23 mouse cellular contexts compared by ENCODE assay signal in the genomic region with DNA sequence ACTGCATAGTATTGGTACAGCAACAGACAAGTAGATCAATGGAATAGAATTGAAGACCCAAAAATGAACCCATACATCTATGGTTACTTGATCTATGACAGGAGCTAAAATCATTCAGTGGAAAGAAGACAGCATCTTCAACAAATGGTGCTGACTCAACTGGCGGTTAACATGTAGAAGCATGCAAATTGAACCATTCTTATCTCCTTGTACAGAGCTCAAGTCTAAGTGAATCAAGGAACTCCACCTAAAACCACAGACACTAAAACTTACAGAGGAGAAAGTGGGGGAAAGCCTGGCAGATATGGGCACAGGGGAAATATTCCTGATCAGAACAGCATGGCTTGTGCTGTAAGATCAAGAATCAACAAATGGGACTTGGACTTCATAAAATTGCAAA.
DNase-seq lines count a peak whose midpoint lies in the region; ATAC-seq and TF ChIP-seq lines count a peak whose summit lies in the region.
"Had no signal": no experiment of that assay in that cellular context is flagged by ENCODE, and none has a peak within 500 bp of the region (broad histone marks: within the 10 kb centered on the region; RNA-seq: fewer than 3 reads in every experiment).

No protein-coding gene starts in this region.

- H3K9me3 ChIP-seq in liver, embryonic 14.5 days (ENCODE audit: control insufficient read depth, low read length): no peaks in the 10 kb centered on the region
- no peaks in the 10 kb centered on the region for H3K9me3 ChIP-seq in liver, embryonic 12.5 days (replicated peaks)
- H3K9me3 ChIP-seq: embryonic facial prominence, embryonic 13.5 days; embryonic facial prominence, embryonic 15.5 days; forebrain, embryonic 10.5 days; forebrain, embryonic 12.5 days had no signal

- no peak overlapping the region for H3K9ac ChIP-seq in liver, embryonic 14.5 days (replicated peaks)
- no peak overlapping the region for H3K9ac ChIP-seq in liver, embryonic 12.5 days
- H3K9ac ChIP-seq: embryonic facial prominence, embryonic 13.5 days; embryonic facial prominence, embryonic 15.5 days; forebrain, embryonic 12.5 days had no signal

- H3K4me3 ChIP-seq in liver, embryonic 14.5 days (ENCODE audit: insufficient read depth in 1 of 2, low read depth in 2 of 2, low read length in 2 of 2): no peak overlapping the region
- H3K4me3 ChIP-seq in liver, embryonic 12.5 days: no peak overlapping the region
- H3K4me3 ChIP-seq: embryonic facial prominence, embryonic 13.5 days; embryonic facial prominence, embryonic 15.5 days; erythroblast, embryonic 14.5 days; forebrain, embryonic 10.5 days; forebrain, embryonic 12.5 days had no signal

- H3K36me3 ChIP-seq in liver, embryonic 14.5 days (replicated peaks; ENCODE audit: control insufficient read depth, insufficient read depth, low read depth): no peaks in the 10 kb centered on the region
- H3K36me3 ChIP-seq in liver, embryonic 12.5 days: no peaks in the 10 kb centered on the region
- H3K36me3 ChIP-seq: embryonic facial prominence, embryonic 13.5 days; embryonic facial prominence, embryonic 15.5 days; forebrain, embryonic 10.5 days; forebrain, embryonic 12.5 days had no signal

- no peak for DNase-seq in liver, embryonic 14.5 days (ENCODE audit: low read depth in 3 of 3, low spot score in 3 of 3)
- peak; percentile 75 for DNase-seq in MEL-GATA-1-ER (ENCODE audit: extremely low read depth, low read depth)
- no peak for DNase-seq in ovary, postnatal 14 days (ENCODE audit: low spot score)
- no peak for DNase-seq in T-cell, adult 2 months (ENCODE audit: low spot score)
- DNase-seq: adrenal gland, adult 8-10 months; adrenal gland, postnatal 14 days; adrenal gland, postnatal 36 days; cerebellum, adult 11 months; cerebellum, adult 18-20 months; cerebellum, adult 8-10 months; cerebellum, adult 9-11 months; cerebellum, postnatal 14 days; cerebellum, postnatal 36 days; embryo, embryonic 11 days had no signal

- H3K4me2 ChIP-seq in liver, embryonic 14.5 days (ENCODE audit: low read depth): no peak overlapping the region
- no peak overlapping the region for H3K4me2 ChIP-seq in liver, embryonic 12.5 days
- H3K4me2 ChIP-seq: embryonic facial prominence, embryonic 13.5 days; embryonic facial prominence, embryonic 15.5 days; forebrain, embryonic 12.5 days had no signal

- 25% methylated on average over 1 of the region's 1 CpGs for WGBS in liver, embryonic 14.5 days (ENCODE audit: insufficient replicate concordance)
- 46% methylated on average over 1 of the region's 1 CpGs for WGBS in liver, embryonic 12.5 days (ENCODE audit: insufficient replicate concordance)

- ATAC-seq in liver, embryonic 14.5 days (ENCODE audit: insufficient read depth): no peak
- no peak for ATAC-seq in liver, embryonic 12.5 days
- ATAC-seq: activated CD4-positive, CD25-positive, alpha-beta regulatory T cell, adult 4 months; forebrain, embryonic 14.5 days; forebrain, embryonic 16.5 days had no signal

- no peak overlapping the region for H3K27ac ChIP-seq in liver, embryonic 14.5 days
- H3K27ac ChIP-seq in liver, embryonic 12.5 days: no peak overlapping the region
- H3K27ac ChIP-seq: embryonic facial prominence, embryonic 13.5 days; embryonic facial prominence, embryonic 15.5 days; forebrain, embryonic 10.5 days; forebrain, embryonic 12.5 days had no signal

- H3K27me3 ChIP-seq in liver, embryonic 14.5 days (ENCODE audit: control insufficient read depth, insufficient read depth, low read length): no peaks in the 10 kb centered on the region
- no peaks in the 10 kb centered on the region for H3K27me3 ChIP-seq in liver, embryonic 12.5 days (replicated peaks)
- H3K27me3 ChIP-seq: embryonic facial prominence, embryonic 13.5 days; embryonic facial prominence, embryonic 15.5 days; forebrain, embryonic 12.5 days had no signal

- H3K4me1 ChIP-seq in liver, embryonic 14.5 days (replicated peaks; ENCODE audit: control insufficient read depth in 2 of 2, insufficient read depth in 2 of 2, low read length in 1 of 2): no peaks in the 10 kb centered on the region
- H3K4me1 ChIP-seq in liver, embryonic 12.5 days: no peaks in the 10 kb centered on the region
- H3K4me1 ChIP-seq: embryonic facial prominence, embryonic 13.5 days; embryonic facial prominence, embryonic 15.5 days; forebrain, embryonic 10.5 days; forebrain, embryonic 12.5 days had no signal

- peak; percentile 24; the same call in 1 of the 2 replicates for TF ChIP-seq EP300 in liver, embryonic 14.5 days (IDR thresholded peaks at IDR 0.05; ENCODE audit: low read depth)

- TF ChIP-seq CTCF in liver, embryonic 14.5 days (IDR thresholded peaks at IDR 0.05; ENCODE audit: low read depth): no peak
